Mouse (Mus musculus) erythroblast, embryonic 14.5 days (primary cell): Measurements from ENCODE around the gene Erp44. TPM values are rescaled to one million over a fixed set of nuclear protein-coding genes. Genes with fewer than 3 reads are reported as not detected.

Source experiments
- H3K27me3 ChIP-seq: 2 replicates; pipeline ENCODE4 v1.6.1; 2012; ENCODE audit warnings: inconsistent platforms; ENCODE audit not compliant: control insufficient read depth
- H3K36me3 ChIP-seq: 2 replicates; pipeline ENCODE4 v1.6.1; 2012; ENCODE audit warnings: mild to moderate bottlenecking, inconsistent platforms; ENCODE audit not compliant: control insufficient read depth
- H3K4me1 ChIP-seq: 2 replicates; pipeline ENCODE4 v1.6.1; 2012; ENCODE audit warnings: inconsistent platforms; ENCODE audit not compliant: control insufficient read depth
- H3K4me3 ChIP-seq: replicated peaks from 2 replicates; pipeline ENCODE3; 2012; ENCODE audit warnings: moderate library complexity, mild to moderate bottlenecking, inconsistent platforms
- H3K9me3 ChIP-seq: 2 replicates; pipeline ENCODE4 v1.6.1; 2012; ENCODE audit warnings: low read length, inconsistent platforms, mixed read lengths; ENCODE audit not compliant: control insufficient read depth
- GATA1 ChIP-seq: IDR thresholded peaks from 2 replicates; pipeline ENCODE4 v1.6.1; 2012; ENCODE audit warnings: low read length, inconsistent platforms, mixed read lengths
- TAL1 ChIP-seq: IDR thresholded peaks from 3 replicates; pipeline ENCODE4 v1.6.1; 2012; ENCODE audit warnings: low read length, inconsistent platforms, mixed read lengths
- polyA plus RNA-seq: library from polyadenylated mRNA; stranded (reverse); fragments of >175 nt; gene quantifications from 2 replicates; pipeline ENCODE4 v1.2.3, GENCODE M21; 2012

Gene Erp44
- polyA plus RNA-seq, 1 experiment, result 0.67 TPM

GRCm38 (mm10) chr4:48253266-48253665 is 26.1 kb downstream of the Erp44 start:
- Histone ChIP-seq H3K9me3 (no peaks in the 10 kb centered on the region), H3K36me3 (no peaks in the 10 kb centered on the region), H3K27me3 (no peaks in the 10 kb centered on the region), H3K4me1 (peaks cover 8% of the 10 kb centered on the region), H3K4me3 (no peak overlapping the region)
- no peak for TF ChIP-seq TAL1
- TF ChIP-seq GATA1, result no peak

DNA sequence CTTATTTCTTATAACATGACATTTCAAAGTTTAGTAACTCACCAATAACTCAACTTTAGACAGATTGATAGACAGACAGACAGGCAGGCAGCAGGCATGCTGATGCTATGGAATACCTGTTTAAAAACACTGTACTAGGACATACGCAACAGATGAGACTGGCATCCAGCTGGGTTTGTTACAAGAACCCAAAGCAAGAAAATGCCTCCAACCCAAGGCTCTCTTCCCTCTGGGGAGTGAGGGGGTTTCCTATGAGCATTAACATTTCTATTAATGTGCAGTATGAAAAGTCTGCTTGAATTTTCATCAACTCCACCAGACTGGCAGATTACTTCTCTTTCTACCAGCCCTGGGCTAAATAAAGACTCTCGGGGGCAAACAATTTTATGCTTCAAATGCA is 35.1 kb downstream of the Erp44 start:
- TF ChIP-seq TAL1 (no peak), GATA1 (no peak)
- Histone ChIP-seq H3K4me3 (no peak overlapping the region), H3K9me3 (no peaks in the 10 kb centered on the region), H3K36me3 (peaks cover 4% of the 10 kb centered on the region), H3K4me1 (peaks cover 3% of the 10 kb centered on the region), H3K27me3 (no peaks in the 10 kb centered on the region)

DNA sequence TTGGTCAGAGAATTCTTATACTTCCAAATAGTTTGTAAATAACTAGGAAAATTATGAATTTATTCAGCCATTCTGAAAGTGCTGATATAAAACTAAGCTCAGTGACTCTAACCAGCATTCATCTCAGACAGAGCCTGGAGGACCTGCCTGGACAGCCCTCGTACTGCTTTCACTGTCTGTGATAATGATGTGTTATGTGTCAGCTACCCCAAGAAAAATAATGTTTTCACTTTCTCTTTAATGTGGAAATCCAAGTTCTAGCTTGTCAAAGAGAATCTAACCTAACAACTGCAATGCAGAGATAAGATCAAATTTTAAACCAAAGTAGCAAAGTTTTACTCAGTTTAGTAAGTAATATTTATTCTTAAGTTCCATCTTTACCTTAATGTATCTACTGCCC is 35.6 kb downstream of the Erp44 start:
- H3K9me3 ChIP-seq, result no peaks in the 10 kb centered on the region
- peaks cover 3% of the 10 kb centered on the region for H3K4me1 ChIP-seq
- H3K36me3 ChIP-seq, result peaks cover 4% of the 10 kb centered on the region
- TF ChIP-seq GATA1, result no peak
- no peak for TF ChIP-seq TAL1
- no peaks in the 10 kb centered on the region for H3K27me3 ChIP-seq
- H3K4me3 ChIP-seq, result no peak overlapping the region

- no peak for TF ChIP-seq TAL1
- TF ChIP-seq GATA1, result no peak
- Histone ChIP-seq H3K4me3 (no peak overlapping the region), H3K27me3 (no peaks in the 10 kb centered on the region), H3K36me3 (peaks cover 4% of the 10 kb centered on the region), H3K9me3 (no peaks in the 10 kb centered on the region), H3K4me1 (peaks cover 3% of the 10 kb centered on the region)
Measured at GRCm38 (mm10) chr4:48242482-48242881, 36.9 kb downstream of the Erp44 start.

DNA sequence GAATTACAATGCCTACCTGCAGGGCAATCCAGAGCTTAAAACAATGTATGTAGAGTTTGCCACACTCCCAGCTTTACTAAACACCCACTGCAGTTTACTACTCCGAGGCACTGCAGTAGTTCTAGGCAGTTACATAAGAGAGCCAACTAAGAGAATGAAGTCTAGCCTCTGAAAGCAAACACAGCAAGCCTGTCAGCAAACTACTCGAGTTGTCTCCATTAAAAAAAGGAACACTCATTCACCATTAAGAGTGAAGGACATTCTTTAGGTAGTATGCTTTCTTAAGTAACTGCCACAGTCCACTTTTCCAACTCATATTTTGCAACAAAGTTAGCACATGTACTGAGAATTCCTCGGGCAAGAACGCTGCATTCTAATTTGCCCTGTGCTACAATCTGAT is 40.3 kb downstream of the Erp44 start:
- Histone ChIP-seq H3K4me3 (no peak overlapping the region), H3K9me3 (no peaks in the 10 kb centered on the region), H3K36me3 (peaks cover 15% of the 10 kb centered on the region), H3K4me1 (no peaks in the 10 kb centered on the region; the same call in 1 of the 2 replicates), H3K27me3 (no peaks in the 10 kb centered on the region)
- TF ChIP-seq GATA1 (no peak), TAL1 (no peak)

- no peaks in the 10 kb centered on the region for H3K27me3 ChIP-seq
- peaks cover 15% of the 10 kb centered on the region for H3K36me3 ChIP-seq
- no peaks in the 10 kb centered on the region for H3K4me1 ChIP-seq
- H3K4me3 ChIP-seq, result no peak overlapping the region
- no peaks in the 10 kb centered on the region for H3K9me3 ChIP-seq
- TF ChIP-seq TAL1, result no peak
- no peak for TF ChIP-seq GATA1
Measured at GRCm38 (mm10) chr4:48236721-48237120, 42.6 kb downstream of the Erp44 start.

DNA sequence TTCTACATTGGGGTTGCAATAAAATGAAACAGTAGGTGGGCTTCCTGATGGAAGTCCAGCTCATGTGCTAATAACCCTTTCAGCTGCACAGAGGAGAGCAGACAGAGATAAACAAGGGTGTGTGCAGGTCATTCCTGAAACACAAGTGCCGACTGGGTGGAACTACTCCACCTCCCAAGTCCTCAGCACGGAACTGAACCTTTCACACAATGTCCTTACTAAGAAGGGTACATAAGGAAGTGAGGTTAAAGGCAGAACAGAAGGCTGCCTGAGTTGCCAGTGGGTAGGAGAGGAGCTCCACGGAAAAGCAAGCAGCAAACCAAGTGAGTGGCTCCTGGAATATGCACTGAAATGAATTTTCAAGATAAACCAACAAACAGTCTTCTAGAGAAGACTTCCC is 52.6 kb downstream of the Erp44 start:
- Histone ChIP-seq H3K4me1 (no peaks in the 10 kb centered on the region), H3K27me3 (no peaks in the 10 kb centered on the region), H3K36me3 (no peaks in the 10 kb centered on the region; the same call in none of the 2 replicates), H3K9me3 (no peaks in the 10 kb centered on the region), H3K4me3 (no peak overlapping the region)
- TF ChIP-seq TAL1 (no peak), GATA1 (no peak)

DNA sequence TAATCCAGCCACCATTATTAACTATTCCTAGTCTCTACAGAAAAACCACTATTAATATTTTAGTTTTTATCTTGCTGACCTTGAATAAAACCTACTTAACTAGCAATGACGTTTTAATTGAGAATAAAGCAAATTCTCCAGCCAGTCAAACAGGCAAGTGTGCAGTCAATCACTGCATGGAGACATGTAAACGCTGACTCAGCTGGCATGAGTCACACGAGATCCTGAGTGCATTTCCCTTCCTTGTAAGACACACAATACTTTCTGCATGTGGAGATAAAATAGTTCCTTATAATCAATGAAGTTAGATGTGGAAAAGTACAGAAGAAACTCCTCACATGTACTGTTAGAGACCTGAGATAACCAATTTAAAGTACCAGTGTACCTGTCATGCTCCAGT is 53.8 kb downstream of the Erp44 start:
- no peak overlapping the region for H3K4me3 ChIP-seq
- no peaks in the 10 kb centered on the region; the same call in none of the 2 replicates for H3K36me3 ChIP-seq

DNA sequence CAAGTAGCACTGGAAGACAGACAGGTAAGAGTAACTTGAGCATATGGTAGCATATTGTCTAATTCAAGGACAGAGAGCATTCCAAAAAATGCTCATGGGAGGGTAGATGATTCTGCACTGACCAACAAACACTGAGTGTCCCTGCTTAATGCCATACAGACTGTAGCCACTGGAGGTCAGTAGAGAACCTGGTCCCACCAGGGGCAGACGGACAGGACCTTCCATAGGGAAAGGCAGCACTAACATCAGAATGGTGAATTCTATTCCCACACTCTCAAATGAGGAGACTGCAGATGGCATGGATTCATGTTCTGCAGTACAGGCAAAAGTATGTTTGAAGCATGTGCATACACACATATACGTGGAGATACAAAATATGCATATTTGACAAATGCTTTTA is 54.2 kb downstream of the Erp44 start:
- H3K4me3 ChIP-seq, result no peak overlapping the region
- no peaks in the 10 kb centered on the region; the same call in none of the 2 replicates for H3K36me3 ChIP-seq
- no peaks in the 10 kb centered on the region for H3K9me3 ChIP-seq
- H3K4me1 ChIP-seq, result no peaks in the 10 kb centered on the region
- H3K27me3 ChIP-seq, result no peaks in the 10 kb centered on the region
- TF ChIP-seq GATA1 (no peak), TAL1 (no peak)

More for the DNA sequence above, 53.8 kb downstream of the Erp44 start:
- H3K9me3 ChIP-seq, result no peaks in the 10 kb centered on the region
- no peaks in the 10 kb centered on the region for H3K27me3 ChIP-seq
- TF ChIP-seq TAL1, result no peak
- no peak for TF ChIP-seq GATA1
- H3K4me1 ChIP-seq, result no peaks in the 10 kb centered on the region

- H3K36me3 ChIP-seq, result peaks cover 40% of the 10 kb centered on the region
Measured at GRCm38 (mm10) chr4:48203564-48203963, 75.8 kb downstream of the Erp44 start.

More at GRCm38 (mm10) chr4:48203564-48203963, 75.8 kb downstream of the Erp44 start:
- Histone ChIP-seq H3K4me3 (no peak overlapping the region), H3K9me3 (no peaks in the 10 kb centered on the region), H3K27me3 (no peaks in the 10 kb centered on the region), H3K4me1 (no peaks in the 10 kb centered on the region; the same call in 1 of the 2 replicates)
- TF ChIP-seq TAL1, result no peak
- no peak for TF ChIP-seq GATA1
